Mouse (Mus musculus) embryonic facial prominence, embryonic 10.5 days (tissue): Measurements from ENCODE around the gene Kif1a. TPM values are rescaled to one million over a fixed set of nuclear protein-coding genes. Genes with fewer than 3 reads are reported as not detected.
"Not testable (repeated sequence)": the region's sequence is repeated elsewhere in the genome, so short reads cannot be mapped to it uniquely, and the experiment has no call there.

ENCODE experiments used
- DNase-seq: peaks from one replicate; pipeline ENCODE4 v3.0.0-alpha.2; 2017; ENCODE audit warnings: low spot score
- H3K27ac ChIP-seq: fragments of 300-500 bp; sonication (generic); replicated peaks from 2 replicates; pipeline ENCODE4 v1.5.1; 2016; ENCODE audit warnings: mild to moderate bottlenecking
- H3K27me3 ChIP-seq: fragments of 300-500 bp; sonication (generic); replicated peaks from 2 replicates; pipeline ENCODE4 v1.6.1; 2016; ENCODE audit warnings: low read depth, mild to moderate bottlenecking; ENCODE audit not compliant: poor library complexity, severe bottlenecking
- H3K36me3 ChIP-seq: fragments of 300-500 bp; sonication (generic); replicated peaks from 2 replicates; pipeline ENCODE4 v1.6.1; 2016; ENCODE audit warnings: mild to moderate bottlenecking, moderate library complexity
- H3K4me1 ChIP-seq: fragments of 300-500 bp; sonication (generic); 2 replicates; pipeline ENCODE4 v1.6.1; 2016
- H3K4me3 ChIP-seq: fragments of 300-500 bp; sonication (generic); 2 replicates; pipeline ENCODE4 v1.5.1; 2016; ENCODE audit warnings: mild to moderate bottlenecking, moderate library complexity
- H3K9me3 ChIP-seq: fragments of 300-500 bp; sonication (generic); 2 replicates; pipeline ENCODE4 v1.6.1; 2016; ENCODE audit warnings: mild to moderate bottlenecking
- WGBS: fragments of 180-500 bp; shearing (Covaris S2); methylation state at CpG from one replicate; pipeline ENCODE4 v1.1.7; 2016; 5-methylcytosine and 5-hydroxymethylcytosine counted together
- polyA plus RNA-seq: library from polyadenylated mRNA; unstranded; fragments of >200 nt; fragmentation: Nextera tagmentation; extraction: Ambion mirVana; gene quantifications from 2 replicates; pipeline ENCODE4 v1.2.1, GENCODE M21; 2016

The Kif1a gene
- polyA plus RNA-seq, 1 experiment from 2014 or later, result 27.5 TPM

GRCm38 (mm10) chr1:92976141-92976566, 125.6 kb downstream of the Kif1a start:
- no peaks in the 10 kb centered on the region for H3K36me3 ChIP-seq
- peaks cover 23% of the 10 kb centered on the region for H3K4me1 ChIP-seq
- DNase-seq, result no peak
- H3K27me3 ChIP-seq, result peaks cover 25% of the 10 kb centered on the region
- H3K9me3 ChIP-seq, result no peaks in the 10 kb centered on the region
- WGBS, result 62% methylated on average over 6 of the region's 6 CpGs
- H3K4me3 ChIP-seq, result no peak overlapping the region
- no peak overlapping the region for H3K27ac ChIP-seq

GRCm38 (mm10) chr1:92972854-92973253, 128.9 kb downstream of the Kif1a start:
- no peak for DNase-seq
- H3K4me1 ChIP-seq, result peaks cover 11% of the 10 kb centered on the region
- peaks cover 10% of the 10 kb centered on the region for H3K27me3 ChIP-seq
- 68% methylated on average over 1 of the region's 1 CpGs for WGBS
- H3K36me3 ChIP-seq, result no peaks in the 10 kb centered on the region
- no peak overlapping the region for H3K27ac ChIP-seq
- H3K9me3 ChIP-seq, result no peaks in the 10 kb centered on the region
- no peak overlapping the region for H3K4me3 ChIP-seq

GRCm38 (mm10) chr1:92971879-92972795, 129.6 kb downstream of the Kif1a start:
- WGBS, result 89% methylated on average over 7 of the region's 7 CpGs
- H3K27ac ChIP-seq, result no peak overlapping the region
- H3K4me1 ChIP-seq, result peaks cover 11% of the 10 kb centered on the region
- no peak for DNase-seq
- peaks cover 3% of the 10 kb centered on the region for H3K27me3 ChIP-seq
- H3K4me3 ChIP-seq, result no peak overlapping the region
- no peaks in the 10 kb centered on the region for H3K9me3 ChIP-seq
- no peaks in the 10 kb centered on the region for H3K36me3 ChIP-seq

- not testable (repeated sequence) for H3K27me3 ChIP-seq, H3K9me3 ChIP-seq, DNase-seq, H3K36me3 ChIP-seq, H3K27ac ChIP-seq, H3K4me1 ChIP-seq, H3K4me3 ChIP-seq
- 85% methylated on average over 6 of the region's 6 CpGs for WGBS
Observed at GRCm38 (mm10) chr1:92970791-92971190, 131.0 kb downstream of the Kif1a start.

Other genes starting within 250 kb of the Kif1a start
- 0.30 and 0.45 TPM in 2 replicates for gene Ankmy1, start 199.0 kb downstream of the Kif1a start, polyA plus RNA-seq
- gene Dusp28, start 195.0 kb downstream of the Kif1a start, polyA plus RNA-seq, result 11.0 and 11.9 TPM in 2 replicates
- 26.4 and 28.0 TPM in 2 replicates for gene Rnpepl1, start 191.2 kb downstream of the Kif1a start, polyA plus RNA-seq
- gene Capn10, start 167.6 kb downstream of the Kif1a start, polyA plus RNA-seq, result 37.7 and 42.0 TPM in 2 replicates
- gene Gpr35, start 151.1 kb downstream of the Kif1a start, polyA plus RNA-seq, result 0.13 and 0.19 TPM in 2 replicates
- gene Aqp12, start 95.6 kb downstream of the Kif1a start, polyA plus RNA-seq, result not detected in 2 replicates
- not detected in 2 replicates for gene Agxt, start 33.3 kb upstream of the Kif1a start, polyA plus RNA-seq
- 0.87 and 1.5 TPM in 2 replicates for gene 2310007B03Rik, start 59.0 kb upstream of the Kif1a start, polyA plus RNA-seq
- gene Crocc2, start 66.8 kb upstream of the Kif1a start, polyA plus RNA-seq, result 0.19 and 0.20 TPM in 2 replicates
- 6.5 and 9.6 TPM in 2 replicates for gene Sned1, start 133.9 kb upstream of the Kif1a start, polyA plus RNA-seq
- 35.8 and 38.2 TPM in 2 replicates for gene Mterf4, start 204.0 kb upstream of the Kif1a start, polyA plus RNA-seq
- 78.8 and 84.4 TPM in 2 replicates for gene Ppp1r7, start 240.9 kb upstream of the Kif1a start, polyA plus RNA-seq
- 30.9 and 31.1 TPM in 2 replicates for gene Pask, start 241.5 kb upstream of the Kif1a start, polyA plus RNA-seq